ENCODE assay signal across 8 mouse cellular contexts in genomic region chr17:9167571-9168201, GRCm38 (mm10).
DNase-seq lines count a peak whose midpoint lies in the region; ATAC-seq and TF ChIP-seq lines count a peak whose summit lies in the region.

No protein-coding gene starts in this region.

- WGBS in liver, postnatal 0 days (ENCODE audit: insufficient replicate concordance): 2% methylated on average over 20 of the region's 20 CpGs

- ATAC-seq in granulocyte monocyte progenitor cell, adult 5-6 weeks (replicated peaks; ENCODE audit: poor library complexity, severe bottlenecking): peak; percentile 26; the same call in 1 of the 2 replicates
- ATAC-seq in liver, postnatal 0 days: no peak

- H3K9me3 ChIP-seq in liver, postnatal 0 days (ENCODE audit: low read length): no peaks in the 10 kb centered on the region

- TF ChIP-seq CTCF in liver, postnatal 0 days (IDR thresholded peaks at IDR 0.05; ENCODE audit: low read depth): no peak

- peak; percentile 50 for DNase-seq in embryo, embryonic 10.5 days (ENCODE audit: low spot score)
- DNase-seq in embryo, embryonic 10 days (ENCODE audit: low spot score): no peak
- DNase-seq in cerebellum, adult 9-11 months: peak; percentile 34
- peak; percentile 11 for DNase-seq in kidney, postnatal 10 days
- DNase-seq in liver, postnatal 0 days: no peak
- DNase-seq in right cerebral cortex, adult 18-20 months: peak; percentile 34
- no peak for DNase-seq in spleen, postnatal 10 days (ENCODE audit: low spot score in 2 of 2)

- H3K27ac ChIP-seq in liver, postnatal 0 days (ENCODE audit: low read depth): no peak overlapping the region

- H3K4me2 ChIP-seq in liver, postnatal 0 days (ENCODE audit: low read depth, low read length): peak overlapping the region; percentile 61

- no peak for TF ChIP-seq EP300 in liver, postnatal 0 days (IDR thresholded peaks at IDR 0.05; ENCODE audit: low read depth)

- no peaks in the 10 kb centered on the region for H3K27me3 ChIP-seq in liver, postnatal 0 days (ENCODE audit: insufficient read depth, low read length)

- 0 out of 2 replicates have a peak, but pooled peaks cover 5% of the 10 kb centered on the region for H3K4me1 ChIP-seq in liver, postnatal 0 days (ENCODE audit: insufficient read depth)

- no peak overlapping the region for H3K9ac ChIP-seq in liver, postnatal 0 days (replicated peaks)

- peak overlapping the region; percentile 4; the same call in 1 of the 2 replicates for H3K4me3 ChIP-seq in liver, postnatal 0 days (ENCODE audit: low read depth, low read length)

- no peaks in the 10 kb centered on the region for H3K36me3 ChIP-seq in liver, postnatal 0 days (replicated peaks; ENCODE audit: insufficient read depth, low read length)

Comparison
In these comparisons a context has a peak if more than half of its experiments do, and no peak if none do; other contexts are left out.
1. DNase-seq: peak in embryo, embryonic 10.5 days (single experiment), cerebellum, adult 9-11 months (single experiment), kidney, postnatal 10 days (single experiment) and right cerebral cortex, adult 18-20 months (single experiment); none in embryo, embryonic 10 days (single experiment), liver, postnatal 0 days (single experiment) and spleen, postnatal 10 days (0 of 2).